Mouse (Mus musculus) bone marrow, adult 2 months (tissue): ENCODE data around the gene Nol4l.

Experiments used
- CTCF ChIP-seq: fragments of 200-500 bp; IDR thresholded peaks from 2 replicates; pipeline ENCODE4 v1.5.1; 2011; ENCODE audit warnings: low read length, control low read depth; ENCODE audit not compliant: control insufficient read depth, insufficient read depth
- POLR2A ChIP-seq: fragments of 200-500 bp; IDR thresholded peaks from 2 replicates; pipeline ENCODE4 v1.6.1; 2011; ENCODE audit warnings: low read depth, mild to moderate bottlenecking, control low read depth, low read length, borderline replicate concordance; ENCODE audit not compliant: control insufficient read depth

- TF ChIP-seq CTCF (no peak), POLR2A (no peak)
These were observed 124.9 kb downstream of the Nol4l start for GRCm38 (mm10) chr2:153404882-153405281.
